Mouse (Mus musculus) liver, adult 2 months (tissue): ENCODE results near the gene Mok.

Experiments used
- CTCF ChIP-seq: fragments of 200-500 bp; IDR thresholded peaks from 2 replicates; pipeline ENCODE4 v1.5.1; 2011; ENCODE audit warnings: low read depth, low read length, control low read depth
- POLR2A ChIP-seq: fragments of 200-500 bp; IDR thresholded peaks from 2 replicates; pipeline ENCODE4 v1.6.1; 2011; ENCODE audit warnings: low read length, control low read depth; ENCODE audit not compliant: insufficient read depth; ENCODE audit errors: extremely low read depth

- no peak for TF ChIP-seq POLR2A
- TF ChIP-seq CTCF = no peak
These were observed 78.4 kb downstream of the Mok start for GRCm38 (mm10) chr12:110762321-110762720.
